Mouse (Mus musculus): ENCODE measurements around the gene Gm29049. TPM values are rescaled to one million over a fixed set of nuclear protein-coding genes. Genes with fewer than 3 reads are reported as not detected.

Gene Gm29049
- polyA plus RNA-seq (2014; fragmentation: Illumina TruSeq; extraction: RNeasy Lipid Tissue Mini Kit (QIAGEN cat#74804); ENCODE audit: low read depth, low replicate concordance) = not detected

GRCm38 (mm10) chrY:7997068-7997467, at the start of gene Gm29049:
Gene Gm29049 (minus strand): TSS chrY:7997168.

Other genes starting within 250 kb of the Gm29049 start
- not detected for gene Gm20825, start 74.3 kb upstream of the Gm29049 start, polyA plus RNA-seq (2014; fragmentation: Illumina TruSeq; extraction: RNeasy Lipid Tissue Mini Kit (QIAGEN cat#74804); ENCODE audit: low read depth, low replicate concordance)

All from sigmoid colon, adult 10 weeks (tissue).